Mouse (Mus musculus) forebrain, postnatal 0 days (tissue): ENCODE data around the gene Cpox. TPM values are rescaled to one million over a fixed set of nuclear protein-coding genes. Genes with fewer than 3 reads are reported as not detected.

ENCODE experiments used
- ATAC-seq: fragments of 200-750 bp; cut with Nextera tagmentation; 2 replicates; pipeline ENCODE4 v1.8.0; 2017; ENCODE audit warnings: mild to moderate bottlenecking, moderate library complexity
- DNase-seq: peaks from one replicate; pipeline ENCODE4 v3.0.0-alpha.2; 2015
- H3K27ac ChIP-seq: fragments of 300-500 bp; sonication (generic); 2 replicates; pipeline ENCODE4 v1.5.1; 2014; ENCODE audit warnings: low read depth, mild to moderate bottlenecking, antibody characterized with exemption, low read length, moderate library complexity, mixed read lengths
- H3K27me3 ChIP-seq: fragments of 300-500 bp; sonication (generic); 2 replicates; pipeline ENCODE4 v1.6.1; 2014; ENCODE audit warnings: mild to moderate bottlenecking, low read length, mixed read lengths; ENCODE audit not compliant: insufficient read depth
- H3K36me3 ChIP-seq: fragments of 300-500 bp; sonication (generic); 2 replicates; pipeline ENCODE4 v1.6.1; 2014; ENCODE audit warnings: mild to moderate bottlenecking, moderate library complexity; ENCODE audit not compliant: insufficient read depth
- H3K4me1 ChIP-seq: fragments of 300-500 bp; sonication (generic); 2 replicates; pipeline ENCODE4 v1.6.1; 2014; ENCODE audit warnings: antibody characterized with exemption; ENCODE audit not compliant: insufficient read depth
- H3K4me2 ChIP-seq: fragments of 300-500 bp; sonication (generic); 2 replicates; pipeline ENCODE4 v1.6.1; 2014; ENCODE audit warnings: low read depth, mild to moderate bottlenecking, moderate library complexity
- H3K4me3 ChIP-seq: fragments of 300-500 bp; sonication (generic); 2 replicates; pipeline ENCODE4 v1.5.1; 2014; ENCODE audit warnings: low read depth, low read length, mixed read lengths
- H3K9ac ChIP-seq: fragments of 300-500 bp; sonication (generic); 2 replicates; pipeline ENCODE4 v1.6.1; 2014; ENCODE audit warnings: mild to moderate bottlenecking
- H3K9me3 ChIP-seq: fragments of 300-500 bp; sonication (generic); 2 replicates; pipeline ENCODE4 v1.6.1; 2016; ENCODE audit warnings: low read length
- CTCF ChIP-seq: sonication (generic); IDR thresholded peaks from 2 replicates; pipeline ENCODE4 v1.5.1; 2016; ENCODE audit warnings: antibody characterized with exemption, control low read depth, low read depth
- WGBS: fragments of 180-500 bp; shearing (Covaris S2); extraction: QIAGEN DNeasy Blood & Tissue Kit; methylation state at CpG from one replicate; pipeline ENCODE4 v1.1.7; 2014; 5-methylcytosine and 5-hydroxymethylcytosine counted together
- polyA plus RNA-seq: library from polyadenylated mRNA; unstranded; fragments of >200 nt; fragmentation: Nextera tagmentation; extraction: Ambion mirVana; gene quantifications from 2 replicates; pipeline ENCODE4 v1.2.1, GENCODE M21; 2015
- total RNA-seq: library from RNA; depleted of rRNA; stranded (reverse); fragments of >200 nt; gene quantifications from 2 replicates; pipeline ENCODE4 v1.2.3, GENCODE M21; 2014

The Cpox gene
- total and polyA plus RNA-seq, 2 experiments from 2014 or later, result 10.0 to 22.4 TPM

DNA sequence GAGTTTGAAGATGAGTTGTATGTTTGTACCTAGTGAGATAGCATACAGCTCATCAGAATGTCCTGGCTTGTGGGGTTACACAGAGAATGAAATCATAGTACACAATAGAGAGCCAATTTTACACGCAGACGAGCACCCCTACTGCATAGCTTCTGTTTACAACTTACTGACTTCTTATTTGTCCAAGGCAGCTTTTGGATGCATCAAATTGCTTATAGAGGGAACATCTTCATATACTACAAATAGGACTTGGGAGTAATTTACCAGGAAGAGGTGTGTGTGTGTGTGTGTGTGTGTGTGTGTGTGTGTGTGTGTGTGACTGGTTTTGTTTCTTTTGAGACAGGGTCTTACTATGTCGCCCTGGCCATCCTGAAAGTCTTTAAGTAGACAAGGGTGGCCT lies 1.5 kb upstream of the Cpox start:
- H3K9ac ChIP-seq, result no peak overlapping the region
- no peak overlapping the region for H3K4me2 ChIP-seq
- no peaks in the 10 kb centered on the region for H3K9me3 ChIP-seq
- H3K4me1 ChIP-seq, result peaks cover 3% of the 10 kb centered on the region; the same call in 1 of the 2 replicates
- ATAC-seq (no peak), DNase-seq (no peak)
- H3K27ac ChIP-seq, result no peak overlapping the region
- no peak for TF ChIP-seq CTCF
- 76% methylated on average over 3 of the region's 3 CpGs for WGBS
- peaks cover 5% of the 10 kb centered on the region; the same call in 1 of the 2 replicates for H3K36me3 ChIP-seq
- no peaks in the 10 kb centered on the region for H3K27me3 ChIP-seq
- no peak overlapping the region for H3K4me3 ChIP-seq

GRCm38 (mm10) chr16:58669264-58669663 lies 828 bp upstream of the Cpox start:
- Histone ChIP-seq H3K4me1 (peaks cover 3% of the 10 kb centered on the region; the same call in 1 of the 2 replicates), H3K27ac (no peak overlapping the region), H3K9ac (0 out of 2 replicates have a peak overlapping the region, but pooled peaks have one; percentile 77), H3K36me3 (peaks cover 12% of the 10 kb centered on the region; the same call in 1 of the 2 replicates), H3K4me2 (peak overlapping the region; percentile 77; the same call in 1 of the 2 replicates), H3K9me3 (no peaks in the 10 kb centered on the region), H3K4me3 (peak overlapping the region; percentile 71), H3K27me3 (no peaks in the 10 kb centered on the region)
- TF ChIP-seq CTCF, result no peak
- peak; percentile 3 for DNase-seq
- ATAC-seq, result no peak
- WGBS, result 42% methylated on average over 5 of the region's 5 CpGs

DNA sequence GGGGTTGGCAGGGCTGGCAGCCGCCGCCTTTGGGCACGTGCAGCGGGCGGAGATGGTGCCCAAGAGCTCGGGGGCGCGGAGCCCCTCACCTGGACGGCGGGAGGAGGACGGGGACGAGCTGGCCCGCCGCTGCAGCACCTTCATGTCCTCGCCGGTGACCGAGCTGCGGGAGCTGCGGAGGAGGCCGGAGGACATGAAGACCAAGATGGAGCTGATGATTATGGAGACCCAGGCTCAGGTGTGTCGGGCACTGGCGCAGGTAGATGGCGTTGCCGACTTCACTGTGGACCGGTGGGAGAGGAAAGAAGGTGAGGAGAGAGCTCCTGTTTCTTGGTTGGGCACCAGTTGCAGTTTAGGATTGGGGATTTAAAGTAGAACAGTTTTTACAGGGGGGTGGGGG lies 551 bp downstream of the Cpox start:
- ATAC-seq, result peak; percentile 47
- H3K9me3 ChIP-seq, result no peaks in the 10 kb centered on the region
- peak overlapping the region; percentile 77 for H3K9ac ChIP-seq
- peak overlapping the region; percentile 71 for H3K4me3 ChIP-seq
- WGBS, result under 1% methylated on average over 25 of the region's 25 CpGs
- peak; percentile 60 for DNase-seq
- no peaks in the 10 kb centered on the region for H3K27me3 ChIP-seq
- peak overlapping the region; percentile 69 for H3K27ac ChIP-seq
- peaks cover 3% of the 10 kb centered on the region; the same call in 1 of the 2 replicates for H3K4me1 ChIP-seq
- peak; percentile 23; the same call in 1 of the 2 replicates for TF ChIP-seq CTCF
- H3K4me2 ChIP-seq, result peak overlapping the region; percentile 77
- H3K36me3 ChIP-seq, result peaks cover 22% of the 10 kb centered on the region; the same call in 1 of the 2 replicates

GRCm38 (mm10) chr16:58671212-58671985 lies 1.3 kb downstream of the Cpox start:
- no peak for DNase-seq
- Histone ChIP-seq H3K4me1 (peaks cover 3% of the 10 kb centered on the region; the same call in 1 of the 2 replicates), H3K4me3 (peak overlapping the region; percentile 71), H3K4me2 (peak overlapping the region; percentile 77), H3K36me3 (peaks cover 22% of the 10 kb centered on the region; the same call in 1 of the 2 replicates), H3K27me3 (no peaks in the 10 kb centered on the region), H3K9ac (no peak overlapping the region), H3K9me3 (no peaks in the 10 kb centered on the region), H3K27ac (no peak overlapping the region)
- WGBS, result 78% methylated on average over 8 of the region's 8 CpGs
- no peak for ATAC-seq
- no peak for TF ChIP-seq CTCF

DNA sequence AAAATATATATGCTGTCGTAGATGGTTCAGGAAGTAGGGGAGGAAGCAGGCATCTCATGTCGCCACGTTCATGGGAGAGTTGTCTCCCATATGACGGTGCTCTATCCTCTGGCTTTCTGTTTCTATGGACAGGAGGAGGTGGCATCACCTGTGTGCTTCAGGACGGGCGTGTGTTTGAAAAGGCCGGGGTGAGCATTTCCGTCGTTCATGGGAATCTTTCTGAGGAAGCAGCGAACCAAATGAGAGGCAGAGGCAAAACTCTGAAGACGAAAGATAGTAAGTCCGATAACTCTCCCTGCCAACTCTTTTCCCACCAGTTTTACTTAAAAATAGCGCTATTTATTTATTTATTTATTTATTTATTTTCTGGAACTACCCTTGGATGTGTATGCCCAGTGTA lies 2.3 kb downstream of the Cpox start:
- ATAC-seq, result no peak
- H3K36me3 ChIP-seq, result peaks cover 25% of the 10 kb centered on the region; the same call in 1 of the 2 replicates
- WGBS, result 95% methylated on average over 13 of the region's 13 CpGs

GRCm38 (mm10) chr16:58673811-58674410 lies 3.8 kb downstream of the Cpox start:
- no peak overlapping the region for H3K27ac ChIP-seq
- no peaks in the 10 kb centered on the region for H3K9me3 ChIP-seq
- H3K9ac ChIP-seq, result no peak overlapping the region
- peaks cover 36% of the 10 kb centered on the region; the same call in 1 of the 2 replicates for H3K36me3 ChIP-seq
- H3K4me1 ChIP-seq, result peaks cover 3% of the 10 kb centered on the region; the same call in 1 of the 2 replicates
- WGBS, result 96% methylated on average over 15 of the region's 15 CpGs
- H3K27me3 ChIP-seq, result no peaks in the 10 kb centered on the region
- ATAC-seq (no peak), DNase-seq (no peak)
- H3K4me2 ChIP-seq, result no peak overlapping the region
- H3K4me3 ChIP-seq, result no peak overlapping the region
- TF ChIP-seq CTCF, result no peak

More for the DNA sequence above, 2.3 kb downstream of the Cpox start:
- H3K4me3 ChIP-seq, result no peak overlapping the region
- TF ChIP-seq CTCF, result no peak
- H3K4me2 ChIP-seq, result no peak overlapping the region
- peaks cover 3% of the 10 kb centered on the region; the same call in 1 of the 2 replicates for H3K4me1 ChIP-seq
- H3K27ac ChIP-seq, result no peak overlapping the region
- H3K9me3 ChIP-seq, result no peaks in the 10 kb centered on the region
- no peak overlapping the region for H3K9ac ChIP-seq
- no peak for DNase-seq
- H3K27me3 ChIP-seq, result no peaks in the 10 kb centered on the region

- Histone ChIP-seq H3K36me3 (peaks cover 36% of the 10 kb centered on the region; the same call in 1 of the 2 replicates), H3K4me3 (no peak overlapping the region), H3K9ac (no peak overlapping the region), H3K27me3 (no peaks in the 10 kb centered on the region), H3K4me1 (no peaks in the 10 kb centered on the region), H3K4me2 (no peak overlapping the region), H3K9me3 (no peaks in the 10 kb centered on the region), H3K27ac (no peak overlapping the region)
- no peak for TF ChIP-seq CTCF
- WGBS, result 95% methylated on average over 13 of the region's 13 CpGs
- DNase-seq, result no peak
- no peak for ATAC-seq
These were observed 5.2 kb downstream of the Cpox start for GRCm38 (mm10) chr16:58675256-58675655.
